Mouse (Mus musculus) hindbrain, embryonic 16.5 days (tissue): ENCODE data around the gene Gpr87. TPM values are rescaled to one million over a fixed set of nuclear protein-coding genes. Genes with fewer than 3 reads are reported as not detected.

Experiments
- ATAC-seq: fragments of 200-750 bp; cut with Nextera tagmentation; 2 replicates; pipeline ENCODE4 v1.8.0; 2017; ENCODE audit warnings: moderate TSS enrichment, moderate library complexity
- H3K27ac ChIP-seq: fragments of 300-500 bp; sonication (generic); 2 replicates; pipeline ENCODE4 v1.5.1; 2014; ENCODE audit warnings: low read depth, mild to moderate bottlenecking, control low read depth, low read length, moderate library complexity
- H3K27me3 ChIP-seq: fragments of 300-500 bp; sonication (generic); replicated peaks from 2 replicates; pipeline ENCODE4 v1.6.1; 2014; ENCODE audit warnings: low read length; ENCODE audit not compliant: control insufficient read depth, insufficient read depth
- H3K36me3 ChIP-seq: fragments of 300-500 bp; sonication (generic); 2 replicates; pipeline ENCODE4 v1.6.1; 2014; ENCODE audit warnings: mild to moderate bottlenecking, low read length, moderate library complexity, mixed read lengths; ENCODE audit not compliant: control insufficient read depth, insufficient read depth
- H3K4me1 ChIP-seq: fragments of 300-500 bp; sonication (generic); 2 replicates; pipeline ENCODE4 v1.6.1; 2014; ENCODE audit warnings: low read depth, low read length; ENCODE audit not compliant: control insufficient read depth, insufficient read depth
- H3K4me2 ChIP-seq: fragments of 300-500 bp; sonication (generic); 2 replicates; pipeline ENCODE4 v1.6.1; 2014; ENCODE audit warnings: mild to moderate bottlenecking, low read length, control low read depth, moderate library complexity
- H3K4me3 ChIP-seq: fragments of 300-500 bp; sonication (generic); 2 replicates; pipeline ENCODE4 v1.5.1; 2014; ENCODE audit warnings: mild to moderate bottlenecking, low read length, control low read depth, moderate library complexity
- H3K9ac ChIP-seq: fragments of 300-500 bp; sonication (generic); 2 replicates; pipeline ENCODE4 v1.6.1; 2014; ENCODE audit warnings: low read depth, mild to moderate bottlenecking, control low read depth, low read length, moderate library complexity
- H3K9me3 ChIP-seq: fragments of 300-500 bp; sonication (generic); 2 replicates; pipeline ENCODE4 v1.6.1; 2014; ENCODE audit warnings: mild to moderate bottlenecking, low read length, moderate library complexity; ENCODE audit not compliant: control insufficient read depth
- WGBS: fragments of 180-500 bp; shearing (Covaris S2); extraction: QIAGEN DNeasy Blood & Tissue Kit; methylation state at CpG from one replicate; pipeline ENCODE4 v1.1.7; 2014; 5-methylcytosine and 5-hydroxymethylcytosine counted together
- polyA plus RNA-seq: library from polyadenylated mRNA; unstranded; fragments of >200 nt; fragmentation: Nextera tagmentation; extraction: Ambion mirVana; gene quantifications from 2 replicates; pipeline ENCODE4 v1.2.1, GENCODE M21; 2015

The Gpr87 gene
- polyA plus RNA-seq, 1 experiment from 2014 or later: 0.18 TPM

DNA sequence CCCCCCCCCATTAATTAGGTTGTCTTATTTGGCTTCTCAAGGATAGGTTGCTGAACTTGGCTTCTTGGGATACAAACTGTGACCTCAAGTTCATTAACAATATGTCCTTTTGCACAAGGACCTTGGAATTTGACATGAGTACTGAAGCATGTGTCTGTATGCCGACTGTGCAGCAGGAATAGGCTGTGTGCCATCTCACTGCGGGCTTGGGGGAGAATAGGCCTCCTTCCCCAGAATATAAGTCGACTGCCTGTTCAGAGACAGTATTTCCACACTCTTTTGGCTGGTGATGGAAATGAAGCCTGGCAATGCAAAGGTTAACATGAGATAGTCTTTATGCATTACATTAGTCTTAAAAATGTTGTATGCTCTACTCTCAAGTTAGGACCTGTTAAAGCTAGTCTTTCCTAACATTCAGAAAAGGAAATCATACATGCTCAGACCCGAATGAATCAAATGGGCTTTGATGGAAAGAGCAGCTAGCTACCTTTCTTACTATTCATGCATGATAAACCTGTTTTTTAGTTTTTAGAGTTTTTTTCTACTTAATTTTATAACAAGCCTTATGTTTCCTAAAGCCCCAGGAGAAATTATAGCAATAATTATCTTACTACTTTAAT lies 2.5 kb upstream of the Gpr87 start:
- Histone ChIP-seq H3K4me1 (no peaks in the 10 kb centered on the region), H3K4me2 (no peak overlapping the region), H3K27ac (no peak overlapping the region), H3K9ac (no peak overlapping the region), H3K27me3 (no peaks in the 10 kb centered on the region), H3K36me3 (no peaks in the 10 kb centered on the region), H3K9me3 (no peaks in the 10 kb centered on the region), H3K4me3 (no peak overlapping the region)
- 81% methylated on average over 4 of the region's 4 CpGs for WGBS
- no peak for ATAC-seq

DNA sequence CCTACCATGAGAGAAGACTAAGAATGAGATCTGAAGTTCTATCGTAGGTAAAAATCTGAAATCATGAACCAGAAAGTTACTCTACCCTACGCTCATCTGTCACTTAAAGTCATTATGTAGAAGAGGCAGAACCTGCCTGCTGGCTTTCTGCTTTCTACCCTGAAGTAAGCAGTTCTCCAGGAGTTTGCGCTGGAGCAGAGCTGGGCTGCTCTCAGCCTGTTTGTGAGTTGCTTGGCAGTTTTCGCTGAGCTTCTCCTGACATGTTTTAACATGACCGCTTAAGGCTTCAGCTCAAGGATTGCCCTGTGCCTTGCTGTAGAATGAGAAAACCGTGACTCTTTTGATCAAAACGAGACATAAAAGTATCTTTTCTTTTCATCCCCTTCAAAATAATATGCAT lies 805 bp downstream of the Gpr87 start:
- H3K4me2 ChIP-seq: no peak overlapping the region
- ATAC-seq: no peak
- H3K4me1 ChIP-seq: no peaks in the 10 kb centered on the region
- no peak overlapping the region for H3K27ac ChIP-seq
- H3K27me3 ChIP-seq: no peaks in the 10 kb centered on the region
- no peak overlapping the region for H3K9ac ChIP-seq
- no peak overlapping the region for H3K4me3 ChIP-seq
- H3K36me3 ChIP-seq: no peaks in the 10 kb centered on the region
- 91% methylated on average over 7 of the region's 7 CpGs for WGBS
- H3K9me3 ChIP-seq: no peaks in the 10 kb centered on the region

DNA sequence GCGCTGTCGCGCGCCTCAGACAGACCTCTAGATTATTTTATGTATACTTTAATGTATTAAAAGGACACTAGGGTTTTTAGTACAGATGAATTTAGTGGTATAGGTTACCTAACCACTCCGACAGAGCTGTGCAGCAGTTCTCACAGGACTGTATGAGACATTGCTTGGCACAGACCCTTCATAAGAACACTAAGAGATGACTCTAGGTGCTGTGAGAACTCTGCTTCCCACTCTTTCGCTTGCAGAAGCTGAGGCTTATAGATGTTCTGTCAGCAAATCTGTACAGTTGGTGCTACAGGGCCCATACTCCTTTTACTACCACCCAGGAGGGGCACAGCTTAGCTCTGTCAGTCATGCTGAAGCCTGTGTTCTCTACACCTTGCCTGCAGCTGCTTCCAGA lies 3.2 kb downstream of the Gpr87 start:
- Histone ChIP-seq H3K4me2 (no peak overlapping the region), H3K4me3 (no peak overlapping the region), H3K9me3 (no peaks in the 10 kb centered on the region), H3K27me3 (no peaks in the 10 kb centered on the region), H3K36me3 (no peaks in the 10 kb centered on the region), H3K4me1 (no peaks in the 10 kb centered on the region), H3K27ac (no peak overlapping the region), H3K9ac (no peak overlapping the region)
- WGBS: 97% methylated on average over 6 of the region's 6 CpGs
- no peak for ATAC-seq

DNA sequence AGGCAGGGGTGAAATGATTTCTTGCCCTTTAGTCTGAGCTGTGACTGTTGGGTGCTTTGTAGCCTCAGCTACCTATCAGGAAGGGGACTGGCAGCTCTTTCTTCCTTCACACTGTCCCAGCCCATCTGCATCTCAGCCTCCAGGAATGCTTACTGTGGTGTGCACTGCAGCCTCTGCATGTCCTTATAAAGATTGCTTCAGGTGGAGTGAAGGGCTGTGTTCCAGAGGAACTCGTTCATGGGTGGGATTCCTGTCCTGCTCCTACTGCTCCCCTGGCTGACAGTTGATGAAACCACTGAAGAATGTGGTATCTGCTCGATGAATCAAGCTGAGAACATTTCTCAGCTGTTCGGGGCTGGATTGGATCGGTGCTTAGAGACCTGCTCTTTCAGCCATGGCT lies 7.6 kb downstream of the Gpr87 start:
- no peak overlapping the region for H3K4me3 ChIP-seq
- H3K9ac ChIP-seq: no peak overlapping the region
- H3K9me3 ChIP-seq: no peaks in the 10 kb centered on the region
- no peak for ATAC-seq
- no peaks in the 10 kb centered on the region for H3K27me3 ChIP-seq
- H3K27ac ChIP-seq: no peak overlapping the region
- H3K4me2 ChIP-seq: no peak overlapping the region
- no peaks in the 10 kb centered on the region for H3K4me1 ChIP-seq
- WGBS: 89% methylated on average over 4 of the region's 4 CpGs
- no peaks in the 10 kb centered on the region for H3K36me3 ChIP-seq

DNA sequence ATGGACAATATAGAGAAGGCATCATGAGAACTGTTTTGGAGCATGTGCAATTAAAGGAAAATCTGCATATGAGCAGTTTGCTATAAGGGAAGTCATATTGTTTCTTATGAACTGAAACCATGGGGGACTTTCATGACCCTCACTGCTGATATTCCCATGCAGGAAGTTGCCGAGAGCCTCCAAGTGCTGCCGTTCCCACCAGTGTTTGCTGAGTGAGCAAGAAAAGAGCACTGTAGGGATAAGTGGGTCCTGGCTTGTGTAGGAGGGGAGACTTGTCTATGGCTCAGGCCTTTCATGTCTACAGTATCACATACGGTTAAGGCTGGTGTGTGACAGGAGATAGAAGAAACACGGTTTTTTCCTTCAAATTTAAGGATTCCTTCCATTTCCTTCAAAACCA lies 9.2 kb downstream of the Gpr87 start:
- Histone ChIP-seq H3K4me2 (no peak overlapping the region), H3K4me3 (no peak overlapping the region), H3K4me1 (no peaks in the 10 kb centered on the region), H3K27me3 (no peaks in the 10 kb centered on the region), H3K9me3 (no peaks in the 10 kb centered on the region), H3K36me3 (no peaks in the 10 kb centered on the region), H3K27ac (no peak overlapping the region), H3K9ac (no peak overlapping the region)
- no peak for ATAC-seq
- WGBS: 86% methylated on average over 4 of the region's 4 CpGs

DNA sequence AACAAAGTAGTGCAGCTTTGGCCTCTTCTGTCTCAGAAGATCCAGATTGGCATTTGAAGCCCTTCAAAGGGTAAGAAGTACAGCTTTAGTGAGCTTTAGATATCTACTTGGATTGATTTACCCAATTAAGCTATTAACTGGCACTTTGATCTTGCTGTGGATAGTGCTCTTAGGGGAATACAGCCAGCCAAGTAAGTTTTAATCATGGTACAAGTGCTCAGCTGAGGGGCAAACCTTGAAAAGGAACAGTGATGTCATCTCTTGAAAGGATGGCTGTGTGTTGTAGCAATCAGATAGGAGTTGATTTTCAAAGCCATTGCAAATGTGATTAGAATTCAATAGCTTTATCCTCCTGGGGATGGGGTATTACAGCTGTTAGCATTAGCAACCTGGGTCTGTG lies 12.8 kb downstream of the Gpr87 start:
- no peaks in the 10 kb centered on the region for H3K4me1 ChIP-seq
- no peak overlapping the region for H3K4me3 ChIP-seq
- H3K4me2 ChIP-seq: no peak overlapping the region
- H3K9ac ChIP-seq: no peak overlapping the region
- H3K27ac ChIP-seq: no peak overlapping the region
- no peaks in the 10 kb centered on the region for H3K36me3 ChIP-seq
- no peaks in the 10 kb centered on the region for H3K27me3 ChIP-seq
- H3K9me3 ChIP-seq: no peaks in the 10 kb centered on the region
- ATAC-seq: no peak

DNA sequence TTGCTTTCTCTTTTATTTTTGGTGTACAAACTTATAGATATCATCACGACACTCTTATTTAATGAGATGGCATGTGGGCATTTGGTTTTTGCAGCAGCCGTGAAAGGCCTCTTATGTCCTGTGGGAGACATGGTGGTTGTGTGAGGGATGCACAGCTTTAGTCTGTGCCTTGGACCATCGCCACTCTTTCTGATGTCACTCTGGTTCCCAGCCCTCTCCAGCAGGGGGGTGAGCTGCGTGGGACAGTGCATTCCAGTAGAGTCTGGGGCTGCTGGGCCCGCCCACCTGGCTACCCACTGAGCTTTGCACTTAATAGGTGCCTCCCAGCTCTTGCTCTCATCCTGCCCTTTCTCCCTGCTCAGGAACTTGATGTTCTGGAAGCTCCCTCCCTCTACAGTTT lies 13.8 kb downstream of the Gpr87 start:
- H3K27ac ChIP-seq: no peak overlapping the region
- H3K4me2 ChIP-seq: no peak overlapping the region
- H3K27me3 ChIP-seq: no peaks in the 10 kb centered on the region
- H3K36me3 ChIP-seq: no peaks in the 10 kb centered on the region
- ATAC-seq: no peak
- H3K4me1 ChIP-seq: no peaks in the 10 kb centered on the region
- no peak overlapping the region for H3K9ac ChIP-seq
- H3K9me3 ChIP-seq: no peaks in the 10 kb centered on the region
- H3K4me3 ChIP-seq: no peak overlapping the region
- 69% methylated on average over 5 of the region's 5 CpGs for WGBS

DNA sequence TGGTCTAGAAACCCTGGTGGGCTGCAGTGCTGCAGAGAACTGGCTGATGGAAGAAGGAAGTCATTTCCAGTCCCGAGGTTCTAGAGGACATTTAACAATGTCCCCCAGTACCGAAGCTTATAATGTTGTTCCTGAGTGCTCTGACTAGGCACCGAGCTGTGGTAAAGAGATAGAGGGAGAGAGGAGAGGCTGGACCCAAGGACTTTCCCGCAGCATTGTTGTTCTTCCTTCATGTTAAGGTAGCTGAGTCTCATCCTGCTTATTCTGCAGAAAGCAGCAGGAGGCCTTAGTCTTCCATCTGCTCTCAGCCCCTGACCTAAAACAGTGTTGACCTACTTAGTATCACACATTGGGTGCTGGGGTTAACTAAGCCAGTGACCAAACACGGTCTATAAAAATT lies 18.0 kb downstream of the Gpr87 start:
- Histone ChIP-seq H3K4me2 (no peak overlapping the region), H3K9ac (no peak overlapping the region), H3K27me3 (no peaks in the 10 kb centered on the region), H3K4me3 (no peak overlapping the region), H3K9me3 (no peaks in the 10 kb centered on the region), H3K4me1 (no peaks in the 10 kb centered on the region), H3K36me3 (no peaks in the 10 kb centered on the region), H3K27ac (no peak overlapping the region)
- ATAC-seq: no peak
- WGBS: 75% methylated on average over 5 of the region's 5 CpGs

DNA sequence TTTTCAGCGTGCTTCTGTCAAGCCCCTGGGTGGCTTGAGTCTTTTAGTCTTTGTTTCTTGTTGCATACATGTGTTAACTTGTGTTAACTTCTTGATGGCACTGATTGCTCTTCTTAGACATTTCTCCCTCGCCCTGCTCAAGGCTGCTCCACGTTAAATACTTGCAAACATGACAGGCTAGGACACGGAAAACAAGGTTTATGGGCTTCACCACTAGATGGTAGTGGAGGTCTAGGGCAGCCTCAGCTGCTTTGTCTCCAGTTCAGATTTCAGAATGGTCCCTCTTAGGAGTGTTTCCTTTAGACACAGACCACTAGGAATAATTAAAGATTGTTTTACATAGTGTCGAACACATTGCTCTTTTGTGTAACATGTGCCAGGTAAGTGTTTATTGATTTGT lies 19.7 kb downstream of the Gpr87 start:
- no peaks in the 10 kb centered on the region for H3K27me3 ChIP-seq
- no peak overlapping the region for H3K4me3 ChIP-seq
- H3K27ac ChIP-seq: no peak overlapping the region
- no peaks in the 10 kb centered on the region for H3K36me3 ChIP-seq
- ATAC-seq: peak; percentile 90
- no peaks in the 10 kb centered on the region for H3K4me1 ChIP-seq
- no peak overlapping the region for H3K4me2 ChIP-seq
- no peak overlapping the region for H3K9ac ChIP-seq
- no peaks in the 10 kb centered on the region for H3K9me3 ChIP-seq
- 46% methylated on average over 5 of the region's 5 CpGs for WGBS
